Mouse (Mus musculus) embryo, embryonic 11 days (tissue): ENCODE measurements around the gene Kcnip1.
A peak's percentile ranks its signal among the peaks of the same experiment; 100 is the strongest.

Experiments used
- DNase-seq: peaks from one replicate; pipeline ENCODE4 v3.0.0-alpha.2; 2015

Gene Kcnip1

GRCm38 (mm10) chr11:33824739-33825138, 168.2 kb downstream of the Kcnip1 start:
- DNase-seq = no peak

- no peak for DNase-seq
These were observed 171.6 kb downstream of the Kcnip1 start for GRCm38 (mm10) chr11:33821331-33821730.

- no peak for DNase-seq
These were observed 172.1 kb downstream of the Kcnip1 start for GRCm38 (mm10) chr11:33820876-33821275.

- DNase-seq = peak; percentile 41
These were observed 174.0 kb downstream of the Kcnip1 start for GRCm38 (mm10) chr11:33818861-33819503.

- DNase-seq = no peak
These were observed 176.9 kb downstream of the Kcnip1 start for GRCm38 (mm10) chr11:33816020-33816419.

- peak; percentile 34 for DNase-seq
These were observed 182.8 kb downstream of the Kcnip1 start for GRCm38 (mm10) chr11:33810105-33810504.

GRCm38 (mm10) chr11:33803093-33803492, 189.9 kb downstream of the Kcnip1 start:
- DNase-seq = no peak

- no peak for DNase-seq
These were observed 192.4 kb downstream of the Kcnip1 start for GRCm38 (mm10) chr11:33800436-33801088.

GRCm38 (mm10) chr11:33799933-33800332, 193.0 kb downstream of the Kcnip1 start:
- DNase-seq = no peak

GRCm38 (mm10) chr11:33798094-33798648, 194.8 kb downstream of the Kcnip1 start:
- DNase-seq = no peak

- peak; percentile 87 for DNase-seq
These were observed 205.6 kb downstream of the Kcnip1 start for GRCm38 (mm10) chr11:33787362-33787761.

- DNase-seq = no peak
These were observed 206.4 kb downstream of the Kcnip1 start for GRCm38 (mm10) chr11:33786572-33786971.

- DNase-seq = no peak
These were observed 211.4 kb downstream of the Kcnip1 start for GRCm38 (mm10) chr11:33781561-33781971.

GRCm38 (mm10) chr11:33780263-33780662, 212.7 kb downstream of the Kcnip1 start:
- DNase-seq = no peak

GRCm38 (mm10) chr11:33772615-33773141, 220.3 kb downstream of the Kcnip1 start:
- DNase-seq = no peak

GRCm38 (mm10) chr11:33772043-33772442, 220.9 kb downstream of the Kcnip1 start:
- no peak for DNase-seq

- DNase-seq = no peak
These were observed 225.7 kb downstream of the Kcnip1 start for GRCm38 (mm10) chr11:33766976-33767938.

GRCm38 (mm10) chr11:33761201-33761755, 231.7 kb downstream of the Kcnip1 start:
- no peak for DNase-seq

GRCm38 (mm10) chr11:33756624-33757023, 236.3 kb downstream of the Kcnip1 start:
- DNase-seq = no peak

GRCm38 (mm10) chr11:33752431-33752873, 240.5 kb downstream of the Kcnip1 start:
- DNase-seq = peak; percentile 59

- DNase-seq = no peak
These were observed 241.4 kb downstream of the Kcnip1 start for GRCm38 (mm10) chr11:33751503-33751902.

- DNase-seq = no peak
These were observed 243.0 kb downstream of the Kcnip1 start for GRCm38 (mm10) chr11:33749979-33750378.
